Mouse (Mus musculus) stomach, embryonic 16.5 days (tissue): ENCODE data around the gene Ank. TPM values are rescaled to one million over a fixed set of nuclear protein-coding genes. Genes with fewer than 3 reads are reported as not detected.
A peak's percentile ranks its signal among the peaks of the same experiment; 100 is the strongest.

ENCODE experiments used
- ATAC-seq: fragments of 200-750 bp; cut with Nextera tagmentation; 2 replicates; pipeline ENCODE4 v1.8.0; 2017; ENCODE audit warnings: moderate number of reproducible peaks, moderate TSS enrichment; ENCODE audit not compliant: insufficient read depth, low FRiP score
- H3K27ac ChIP-seq: fragments of 300-500 bp; sonication (generic); 2 replicates; pipeline ENCODE4 v1.5.1; 2014; ENCODE audit warnings: low read length
- H3K27me3 ChIP-seq: fragments of 300-500 bp; sonication (generic); 2 replicates; pipeline ENCODE4 v1.6.1; 2014; ENCODE audit warnings: low read length, control low read depth, mixed read lengths; ENCODE audit not compliant: control insufficient read depth, insufficient read depth
- H3K36me3 ChIP-seq: fragments of 300-500 bp; sonication (generic); 2 replicates; pipeline ENCODE4 v1.6.1; 2014; ENCODE audit warnings: low read length; ENCODE audit not compliant: control insufficient read depth, insufficient read depth
- H3K4me1 ChIP-seq: fragments of 300-500 bp; sonication (generic); 2 replicates; pipeline ENCODE4 v1.6.1; 2014; ENCODE audit warnings: low read length, control low read depth, mixed read lengths; ENCODE audit not compliant: control insufficient read depth, insufficient read depth
- H3K4me2 ChIP-seq: fragments of 300-500 bp; sonication (generic); 2 replicates; pipeline ENCODE4 v1.6.1; 2014; ENCODE audit warnings: low read depth, low read length, mixed read lengths
- H3K4me3 ChIP-seq: fragments of 300-500 bp; sonication (generic); replicated peaks from 2 replicates; pipeline ENCODE4 v1.5.1; 2014; ENCODE audit warnings: mild to moderate bottlenecking, low read length
- H3K9ac ChIP-seq: fragments of 300-500 bp; sonication (generic); 2 replicates; pipeline ENCODE4 v1.6.1; 2014; ENCODE audit warnings: low read length
- H3K9me3 ChIP-seq: fragments of 300-500 bp; sonication (generic); replicated peaks from 2 replicates; pipeline ENCODE4 v1.6.1; 2016; ENCODE audit warnings: low read length, control low read depth; ENCODE audit not compliant: control insufficient read depth
- WGBS: fragments of 180-500 bp; shearing (Covaris S2); extraction: QIAGEN DNeasy Blood & Tissue Kit; methylation state at CpG from one replicate; pipeline ENCODE4 v1.1.7; 2014; 5-methylcytosine and 5-hydroxymethylcytosine counted together
- polyA plus RNA-seq: library from polyadenylated mRNA; unstranded; fragments of >200 nt; fragmentation: Nextera tagmentation; extraction: Ambion mirVana; gene quantifications from 2 replicates; pipeline ENCODE4 v1.2.1, GENCODE M21; 2015

Gene Ank
- polyA plus RNA-seq, 1 experiment from 2014 or later: 8.2 TPM

DNA sequence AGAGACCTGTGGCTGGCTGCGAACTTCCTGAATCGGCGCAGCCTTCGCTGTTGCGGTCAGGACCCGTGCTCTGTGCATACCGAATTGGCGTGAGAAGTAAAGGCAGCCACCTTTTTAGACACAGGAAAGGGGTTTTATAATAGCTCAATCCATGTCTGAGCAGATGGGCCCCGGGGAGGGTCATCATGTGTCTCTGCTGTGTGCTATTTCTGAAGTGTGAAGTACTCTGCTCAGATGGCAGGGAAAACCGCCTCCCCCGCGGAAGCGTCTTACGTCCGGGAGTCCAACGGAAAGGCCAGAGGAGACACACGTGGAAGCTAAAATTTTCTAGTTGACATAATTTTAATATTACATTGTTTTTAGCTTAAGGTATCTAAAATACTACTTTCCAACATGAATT, 42.5 kb downstream of the Ank start:
- no peak overlapping the region for H3K4me3 ChIP-seq
- no peak overlapping the region for H3K9ac ChIP-seq
- ATAC-seq: no peak
- no peaks in the 10 kb centered on the region for H3K36me3 ChIP-seq
- H3K27ac ChIP-seq: no peak overlapping the region
- H3K4me1 ChIP-seq: peaks cover 23% of the 10 kb centered on the region
- 90% methylated on average over 17 of the region's 17 CpGs for WGBS
- H3K9me3 ChIP-seq: no peaks in the 10 kb centered on the region
- H3K27me3 ChIP-seq: no peaks in the 10 kb centered on the region
- no peak overlapping the region for H3K4me2 ChIP-seq

DNA sequence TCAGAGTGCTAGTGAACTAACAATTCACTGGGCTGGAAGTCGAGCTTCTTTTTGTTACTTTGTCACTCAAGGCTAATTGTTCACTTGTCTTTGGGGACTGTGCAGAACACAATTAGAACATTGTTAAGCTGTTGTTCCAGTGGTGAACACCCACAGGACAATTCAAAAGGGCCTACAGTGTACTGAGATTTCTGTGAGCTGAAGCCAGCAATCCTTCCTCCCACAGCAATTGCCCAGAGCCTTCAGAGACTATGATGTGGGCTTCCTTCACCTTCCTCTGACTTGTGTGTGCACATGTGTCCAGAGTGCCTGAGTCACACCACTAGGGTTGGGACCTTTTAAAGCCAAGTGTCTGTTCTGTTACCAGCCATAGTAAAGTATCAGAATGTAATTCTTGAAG, 50.5 kb downstream of the Ank start:
- 69% methylated on average over 1 of the region's 1 CpGs for WGBS
- H3K27ac ChIP-seq: no peak overlapping the region
- H3K36me3 ChIP-seq: no peaks in the 10 kb centered on the region
- H3K9me3 ChIP-seq: no peaks in the 10 kb centered on the region
- H3K4me1 ChIP-seq: no peaks in the 10 kb centered on the region
- H3K27me3 ChIP-seq: no peaks in the 10 kb centered on the region
- H3K4me2 ChIP-seq: no peak overlapping the region
- H3K9ac ChIP-seq: no peak overlapping the region
- ATAC-seq: no peak
- H3K4me3 ChIP-seq: no peak overlapping the region

DNA sequence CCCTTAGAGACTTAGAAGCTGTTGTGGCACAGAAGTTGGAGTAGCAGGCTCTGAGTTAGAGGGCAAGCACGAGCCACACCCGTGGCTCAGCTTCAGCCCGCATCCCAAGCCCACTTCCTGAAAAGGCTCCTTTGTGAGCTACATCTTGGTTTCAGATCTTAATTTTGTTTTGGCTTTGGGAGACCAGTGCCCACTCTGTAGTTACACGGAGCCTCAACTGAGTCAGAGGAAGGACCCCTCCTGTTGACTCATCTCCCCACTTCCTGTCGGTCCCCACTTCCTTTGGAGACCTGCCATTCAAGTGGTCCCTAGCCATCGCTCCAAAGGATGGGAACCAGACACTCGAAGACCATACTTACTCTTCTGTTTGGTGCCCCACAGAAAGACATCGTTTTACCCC, 51.5 kb downstream of the Ank start:
- no peak overlapping the region for H3K4me2 ChIP-seq
- H3K4me3 ChIP-seq: no peak overlapping the region
- no peak for ATAC-seq
- no peak overlapping the region for H3K27ac ChIP-seq
- no peaks in the 10 kb centered on the region for H3K27me3 ChIP-seq
- H3K9me3 ChIP-seq: no peaks in the 10 kb centered on the region
- no peaks in the 10 kb centered on the region for H3K36me3 ChIP-seq
- no peaks in the 10 kb centered on the region for H3K4me1 ChIP-seq
- H3K9ac ChIP-seq: no peak overlapping the region
- WGBS: 78% methylated on average over 8 of the region's 8 CpGs

DNA sequence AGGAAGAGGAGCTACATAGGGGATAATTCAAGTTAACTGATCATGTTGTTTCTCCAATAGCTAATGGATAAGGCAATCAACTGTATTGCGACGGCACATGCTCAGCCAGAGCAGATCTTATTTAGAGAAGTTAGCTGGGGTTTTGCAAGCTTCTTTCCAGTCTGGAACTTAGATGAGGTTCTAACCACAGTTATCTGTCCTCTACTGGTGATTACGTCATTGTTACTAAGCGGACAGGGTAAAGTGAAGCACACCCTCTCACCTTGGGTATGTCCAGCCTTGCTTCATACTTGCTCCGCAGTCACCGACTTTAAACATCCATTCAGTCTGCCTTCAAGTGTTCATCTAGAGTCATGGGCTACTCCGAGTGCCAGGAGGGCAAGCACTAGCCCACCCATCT, 53.4 kb downstream of the Ank start:
- no peaks in the 10 kb centered on the region for H3K27me3 ChIP-seq
- WGBS: 91% methylated on average over 7 of the region's 7 CpGs
- no peak overlapping the region for H3K27ac ChIP-seq
- H3K4me1 ChIP-seq: peaks cover under 1% of the 10 kb centered on the region; the same call in 1 of the 2 replicates
- no peaks in the 10 kb centered on the region for H3K36me3 ChIP-seq
- no peak overlapping the region for H3K4me2 ChIP-seq
- ATAC-seq: no peak
- no peak overlapping the region for H3K4me3 ChIP-seq
- no peaks in the 10 kb centered on the region for H3K9me3 ChIP-seq
- H3K9ac ChIP-seq: no peak overlapping the region

DNA sequence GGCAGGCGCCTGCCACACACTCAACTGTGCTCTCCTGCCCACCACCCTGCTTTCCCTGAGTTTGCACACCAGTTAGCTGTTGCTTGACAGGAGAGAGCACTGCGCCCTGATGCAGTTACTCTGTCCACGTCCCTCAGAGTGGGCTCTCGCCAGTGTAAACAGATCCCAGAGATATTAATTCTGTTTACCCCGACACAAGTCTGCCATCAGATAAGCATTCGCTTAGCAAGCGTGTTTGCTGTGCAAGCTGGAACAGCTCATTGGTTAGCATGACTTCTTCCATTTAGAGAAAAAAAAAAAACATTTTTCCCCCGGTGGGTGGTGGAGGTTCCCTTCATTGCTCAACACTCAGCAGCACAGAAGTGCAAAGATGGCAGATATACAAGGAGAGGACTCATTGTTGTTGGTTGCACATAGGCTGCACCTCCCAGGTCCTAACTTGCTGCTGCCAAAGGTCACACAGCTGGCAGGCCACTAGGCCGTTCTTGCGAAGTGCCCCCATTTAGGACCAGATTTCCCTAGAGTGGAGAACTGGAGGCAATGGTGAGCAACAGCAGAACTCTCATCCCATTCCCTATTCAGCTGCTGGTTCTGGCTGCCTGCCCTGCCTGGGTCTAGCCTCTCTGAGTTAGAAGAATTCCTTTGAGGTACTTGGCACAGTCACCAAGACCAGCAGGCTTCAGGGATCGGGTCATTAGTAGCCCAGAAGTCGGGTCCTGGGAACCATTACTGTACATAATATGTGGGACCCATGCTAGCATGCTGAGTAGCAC, 58.9 kb downstream of the Ank start:
- ATAC-seq: no peak
- Histone ChIP-seq H3K36me3 (no peaks in the 10 kb centered on the region), H3K4me2 (no peak overlapping the region), H3K4me3 (no peak overlapping the region), H3K27me3 (no peaks in the 10 kb centered on the region), H3K9ac (no peak overlapping the region), H3K4me1 (peaks cover 17% of the 10 kb centered on the region), H3K27ac (no peak overlapping the region), H3K9me3 (no peaks in the 10 kb centered on the region)
- WGBS: 42% methylated on average over 12 of the region's 12 CpGs

DNA sequence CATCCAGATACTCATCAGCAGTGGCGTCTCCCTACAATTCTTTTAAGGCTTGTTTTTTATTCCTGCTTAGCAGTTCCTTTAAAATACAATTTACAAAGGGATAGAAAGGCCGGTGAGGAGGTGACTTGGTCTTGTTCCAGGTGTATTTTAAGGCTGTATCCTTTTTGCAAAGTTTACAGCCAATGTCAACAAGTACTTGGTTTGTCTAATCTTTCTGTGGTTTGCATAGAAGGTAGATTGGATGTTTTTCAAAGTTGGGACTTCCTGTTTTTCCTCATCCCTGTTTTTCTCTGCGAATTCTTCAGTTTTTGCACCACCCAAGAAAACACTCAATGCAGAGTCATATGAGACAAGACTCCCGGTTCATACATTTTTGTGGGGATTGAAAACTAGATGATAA, 62.4 kb downstream of the Ank start:
- no peak overlapping the region for H3K4me3 ChIP-seq
- H3K9ac ChIP-seq: no peak overlapping the region
- H3K4me2 ChIP-seq: no peak overlapping the region
- no peaks in the 10 kb centered on the region for H3K9me3 ChIP-seq
- no peak for ATAC-seq
- no peak overlapping the region for H3K27ac ChIP-seq
- WGBS: 61% methylated on average over 4 of the region's 4 CpGs
- H3K27me3 ChIP-seq: no peaks in the 10 kb centered on the region
- H3K36me3 ChIP-seq: no peaks in the 10 kb centered on the region
- H3K4me1 ChIP-seq: peaks cover 17% of the 10 kb centered on the region

GRCm38 (mm10) chr15:27530023-27530422, 63.5 kb downstream of the Ank start:
- ATAC-seq: peak; percentile 47; the same call in 1 of the 2 replicates
- H3K9ac ChIP-seq: no peak overlapping the region
- 61% methylated on average over 4 of the region's 4 CpGs for WGBS

GRCm38 (mm10) chr15:27533036-27533435, 66.6 kb downstream of the Ank start:
- Histone ChIP-seq H3K36me3 (no peaks in the 10 kb centered on the region), H3K4me2 (no peak overlapping the region), H3K27ac (no peak overlapping the region), H3K27me3 (no peaks in the 10 kb centered on the region), H3K9me3 (no peaks in the 10 kb centered on the region), H3K9ac (no peak overlapping the region), H3K4me1 (peaks cover 16% of the 10 kb centered on the region), H3K4me3 (no peak overlapping the region)
- ATAC-seq: no peak
- WGBS: 56% methylated on average over 3 of the region's 3 CpGs

More at GRCm38 (mm10) chr15:27530023-27530422, 63.5 kb downstream of the Ank start:
- Histone ChIP-seq H3K36me3 (no peaks in the 10 kb centered on the region), H3K4me3 (no peak overlapping the region), H3K4me1 (peaks cover 15% of the 10 kb centered on the region), H3K4me2 (no peak overlapping the region), H3K27ac (no peak overlapping the region), H3K9me3 (no peaks in the 10 kb centered on the region), H3K27me3 (no peaks in the 10 kb centered on the region)

DNA sequence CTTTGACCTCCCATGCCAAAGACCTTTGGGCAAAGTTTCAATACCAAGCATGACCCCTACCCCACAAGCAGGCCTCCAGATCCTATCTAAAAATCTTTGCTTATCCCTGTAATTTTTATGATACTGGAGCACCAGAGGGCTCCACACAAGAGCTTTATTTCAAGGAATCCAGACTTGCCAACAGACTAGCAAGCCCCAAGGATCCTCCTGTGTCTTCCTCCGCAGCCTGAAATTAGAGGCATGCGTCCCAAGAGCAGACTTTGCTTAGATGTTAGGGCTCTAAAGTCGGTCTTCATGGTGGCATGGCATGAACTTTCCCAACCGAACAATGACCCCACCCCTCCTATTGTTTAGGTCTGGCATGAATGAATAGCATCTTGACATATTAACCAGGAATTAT, 69.2 kb downstream of the Ank start:
- no peak for ATAC-seq
- Histone ChIP-seq H3K27ac (no peak overlapping the region), H3K36me3 (no peaks in the 10 kb centered on the region), H3K4me3 (no peak overlapping the region), H3K4me2 (no peak overlapping the region), H3K9me3 (no peaks in the 10 kb centered on the region), H3K4me1 (peaks cover 17% of the 10 kb centered on the region), H3K27me3 (no peaks in the 10 kb centered on the region), H3K9ac (no peak overlapping the region)
- 72% methylated on average over 4 of the region's 4 CpGs for WGBS
